Mouse (Mus musculus): ENCODE measurements around the gene Hid1.

GRCm38 (mm10) chr11:115323354-115323753 is 44.2 kb downstream of the Hid1 start:
- no peak for TF ChIP-seq POLR2A (IDR thresholded peaks at IDR 0.05; ENCODE audit: borderline replicate concordance, extremely low read depth, insufficient read depth, insufficient read length, poor library complexity, severe bottlenecking)
- no peak for TF ChIP-seq CTCF (IDR thresholded peaks at IDR 0.05; ENCODE audit: borderline replicate concordance, extremely low read depth, insufficient read depth, insufficient read length)
